Mouse (Mus musculus): ENCODE data around the gene Lpcat1.

DNA sequence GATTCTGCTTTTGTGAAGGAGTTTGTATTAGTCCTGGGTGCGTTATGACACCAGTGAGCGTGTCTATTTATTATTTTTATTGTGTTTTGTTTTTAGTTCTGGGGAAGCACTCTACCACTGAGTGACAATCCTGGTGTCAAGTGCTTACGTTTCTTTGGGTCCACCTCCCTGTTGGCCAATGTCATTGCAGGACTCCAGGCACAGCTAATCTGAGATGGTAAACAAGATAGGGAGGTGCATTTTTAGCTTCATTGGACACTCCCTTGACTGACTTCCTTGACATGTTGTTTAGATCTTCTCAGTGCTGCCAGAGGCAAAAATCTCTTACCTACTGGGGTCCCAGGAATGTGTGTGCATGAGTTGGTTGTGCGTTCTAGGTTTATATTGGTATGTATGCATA is 26.0 kb upstream of the Lpcat1 start:
- TF ChIP-seq CTCF (IDR thresholded peaks at IDR 0.05; ENCODE audit: borderline replicate concordance, insufficient read depth, low read length) (no peak), POLR2A (IDR thresholded peaks at IDR 0.05; ENCODE audit: low read depth, low read length) (no peak)

Measured in embryonic fibroblast, embryonic 13.5 days (primary cell).